Mouse (Mus musculus) heart, adult 2 months (tissue): ENCODE data around the gene Bpgm. TPM values are rescaled to one million over a fixed set of nuclear protein-coding genes. Genes with fewer than 3 reads are reported as not detected.

ENCODE experiments used
- DNase-seq, 2 experiments: peaks; one replicate each; pipeline ENCODE4 v3.0.0; 2021
- H3K27ac ChIP-seq: fragments of 200-600 bp; 2 replicates; pipeline ENCODE4 v1.8.1; 2022
- H3K27me3 ChIP-seq: fragments of 200-500 bp; 2 replicates; pipeline ENCODE4 v1.6.1; 2012; ENCODE audit warnings: mild to moderate bottlenecking, low read length, inconsistent platforms, mixed read lengths; ENCODE audit not compliant: control insufficient read depth, insufficient read depth
- H3K36me3 ChIP-seq: fragments of 200-500 bp; 2 replicates; pipeline ENCODE4 v1.6.1; 2012; ENCODE audit warnings: low read length, inconsistent platforms; ENCODE audit not compliant: control insufficient read depth, insufficient read depth
- H3K4me1 ChIP-seq: fragments of 200-500 bp; 2 replicates; pipeline ENCODE4 v1.6.1; 2011; ENCODE audit warnings: low read length; ENCODE audit not compliant: control insufficient read depth, insufficient read depth
- H3K4me3 ChIP-seq: fragments of 200-600 bp; 2 replicates; pipeline ENCODE4 v1.8.1; 2022
- H3K79me2 ChIP-seq: fragments of 200-500 bp; replicated peaks from 2 replicates; pipeline ENCODE4 v1.6.1; 2012; ENCODE audit warnings: mild to moderate bottlenecking, inconsistent platforms, low read length, moderate library complexity, mixed read lengths; ENCODE audit not compliant: control insufficient read depth, insufficient read depth
- H3K9ac ChIP-seq: fragments of 200-500 bp; 2 replicates; pipeline ENCODE4 v1.6.1; 2012; ENCODE audit warnings: low read depth, mild to moderate bottlenecking, control low read depth, inconsistent platforms, low read length, mixed read lengths
- CTCF ChIP-seq: fragments of 200-600 bp; IDR thresholded peaks from 2 replicates; pipeline ENCODE4 v1.8.1; 2022; ENCODE audit warnings: antibody characterized with exemption, mild to moderate bottlenecking, moderate library complexity
- EP300 ChIP-seq: fragments of 200-500 bp; IDR thresholded peaks from 2 replicates; pipeline ENCODE4 v1.6.1; 2011; ENCODE audit warnings: low read depth, low read length, control low read depth; ENCODE audit not compliant: insufficient read depth
- POLR2A ChIP-seq: fragments of 200-500 bp; IDR thresholded peaks from 2 replicates; pipeline ENCODE4 v1.6.1; 2011; ENCODE audit warnings: mild to moderate bottlenecking, low read depth, low read length, control low read depth; ENCODE audit not compliant: insufficient read depth
- WGBS: fragments of 180-500 bp; shearing (Covaris S2); methylation state at CpG from one replicate; pipeline ENCODE4 v1.1.7; 2018; 5-methylcytosine and 5-hydroxymethylcytosine counted together
- intact Hi-C: fragments of 180-260 bp; cut with DNase I; formaldehyde crosslinking; loops from one replicate; pipeline ENCODE4 v1.15.1; 2025
- polyA plus RNA-seq: library from polyadenylated mRNA; depleted of rRNA; stranded (reverse); fragments of >200 nt; gene quantifications from 2 replicates; pipeline ENCODE4 v1.2.3, GENCODE M21; 2012
- total RNA-seq, 2 experiments: library from RNA; stranded (reverse); gene quantifications; 2 replicates each; pipeline ENCODE4 v1.2.3; 2021

Gene Bpgm
- total and polyA plus RNA-seq, 3 experiments = 38.6 to 148 (median 72.4) TPM

- TF ChIP-seq CTCF (no peak), POLR2A (no peak), EP300 (no peak)
- no peaks in the 10 kb centered on the region for H3K79me2 ChIP-seq
- intact Hi-C loops = no loop called here
Observed at GRCm38 (mm10) chr6:34508016-34508415, 32.0 kb downstream of the Bpgm start.

GRCm38 (mm10) chr6:34510277-34510676, 34.3 kb downstream of the Bpgm start:
- no peaks in the 10 kb centered on the region for H3K79me2 ChIP-seq
- WGBS = 88% methylated on average over 5 of the region's 5 CpGs
- DNase-seq = no peak
- H3K9ac ChIP-seq = no peak overlapping the region
- no peak overlapping the region for H3K27ac ChIP-seq
- H3K27me3 ChIP-seq = no peaks in the 10 kb centered on the region
- intact Hi-C loops = loop anchor here (2.0 to 5.0 kb wide), 3 partner anchors 37 to 487 kb away; no protein-coding TSS in a partner anchor
- TF ChIP-seq CTCF = no peak
- TF ChIP-seq POLR2A = no peak
- TF ChIP-seq EP300 = no peak
- H3K4me3 ChIP-seq = no peak overlapping the region
- H3K4me1 ChIP-seq = no peaks in the 10 kb centered on the region; the same call in 1 of the 2 replicates
- no peaks in the 10 kb centered on the region for H3K36me3 ChIP-seq

More at GRCm38 (mm10) chr6:34508016-34508415, 32.0 kb downstream of the Bpgm start:
- Histone ChIP-seq H3K27me3 (no peaks in the 10 kb centered on the region), H3K9ac (no peak overlapping the region), H3K27ac (no peak overlapping the region), H3K4me1 (no peaks in the 10 kb centered on the region; the same call in 1 of the 2 replicates), H3K4me3 (no peak overlapping the region), H3K36me3 (no peaks in the 10 kb centered on the region)
- 91% methylated on average over 4 of the region's 4 CpGs for WGBS
- DNase-seq = no peak

- Histone ChIP-seq H3K36me3 (no peaks in the 10 kb centered on the region), H3K9ac (no peak overlapping the region), H3K79me2 (no peaks in the 10 kb centered on the region), H3K27me3 (no peaks in the 10 kb centered on the region), H3K4me1 (no peaks in the 10 kb centered on the region), H3K4me3 (no peak overlapping the region), H3K27ac (no peak overlapping the region)
- WGBS = 8% methylated on average over 2 of the region's 2 CpGs
- TF ChIP-seq EP300 = no peak
- TF ChIP-seq CTCF = peak; percentile 74
- intact Hi-C loops = loop anchor here (1.0 to 5.0 kb wide), 4 partner anchors 36 to 486 kb away; no protein-coding TSS in a partner anchor
- no peak for DNase-seq
Observed at GRCm38 (mm10) chr6:34511410-34511809, 35.4 kb downstream of the Bpgm start.

GRCm38 (mm10) chr6:34512741-34513140, 36.7 kb downstream of the Bpgm start:
- intact Hi-C loops = loop anchor here (5.0 kb wide), 2 partner anchors 35 to 485 kb away; no protein-coding TSS in a partner anchor
- H3K4me1 ChIP-seq = no peaks in the 10 kb centered on the region
- no peaks in the 10 kb centered on the region for H3K36me3 ChIP-seq
- no peak overlapping the region for H3K27ac ChIP-seq
- H3K27me3 ChIP-seq = no peaks in the 10 kb centered on the region
- no peaks in the 10 kb centered on the region for H3K79me2 ChIP-seq
- no peak overlapping the region for H3K9ac ChIP-seq
- no peak for TF ChIP-seq POLR2A
- TF ChIP-seq CTCF = no peak
- TF ChIP-seq EP300 = no peak
- H3K4me3 ChIP-seq = no peak overlapping the region
- DNase-seq = no peak

GRCm38 (mm10) chr6:34514655-34515054, 38.6 kb downstream of the Bpgm start:
- H3K27me3 ChIP-seq = no peaks in the 10 kb centered on the region
- no peak overlapping the region for H3K27ac ChIP-seq
- no peaks in the 10 kb centered on the region for H3K79me2 ChIP-seq
- no peak for DNase-seq
- H3K36me3 ChIP-seq = no peaks in the 10 kb centered on the region
- TF ChIP-seq EP300 = no peak
- TF ChIP-seq CTCF = peak; percentile 56
- H3K4me3 ChIP-seq = no peak overlapping the region
- no peaks in the 10 kb centered on the region for H3K4me1 ChIP-seq
- 37% methylated on average over 5 of the region's 5 CpGs for WGBS
- no peak overlapping the region for H3K9ac ChIP-seq
- intact Hi-C loops = loop anchor here (5.0 kb wide), 2 partner anchors 33 to 483 kb away; no protein-coding TSS in a partner anchor

- no peaks in the 10 kb centered on the region for H3K36me3 ChIP-seq
- no peak for TF ChIP-seq POLR2A
- TF ChIP-seq CTCF = no peak
- no peak for TF ChIP-seq EP300
- H3K9ac ChIP-seq = no peak overlapping the region
- no peaks in the 10 kb centered on the region for H3K4me1 ChIP-seq
- no peak for DNase-seq
- H3K27ac ChIP-seq = no peak overlapping the region
- H3K79me2 ChIP-seq = no peaks in the 10 kb centered on the region
- intact Hi-C loops = no loop called here
- no peak overlapping the region for H3K4me3 ChIP-seq
- no peaks in the 10 kb centered on the region for H3K27me3 ChIP-seq
- WGBS = 76% methylated on average over 10 of the region's 10 CpGs
Observed at GRCm38 (mm10) chr6:34515098-34515782, 39.2 kb downstream of the Bpgm start.
